Mouse (Mus musculus): ENCODE measurements at regions not wholly inside any gene's neighbourhood (a gene's known extent, or its start where the extent isn't known, plus 50 kb on each side); places are given as distances from the start of the nearest gene placed in this dataset.

- H3K36me3 ChIP-seq (ENCODE audit: control insufficient read depth, insufficient read depth), result no peaks in the 10 kb centered on the region
- H3K79me2 ChIP-seq (ENCODE audit: control insufficient read depth, insufficient read depth), result no peaks in the 10 kb centered on the region
- H3ac ChIP-seq (ENCODE audit: control insufficient read depth, insufficient read length), result no peak overlapping the region
- no peak for TF ChIP-seq CEBPB (IDR thresholded peaks at IDR 0.05; ENCODE audit: insufficient read depth, poor library complexity, severe bottlenecking)
- TF ChIP-seq E2F4 (IDR thresholded peaks at IDR 0.05; ENCODE audit: insufficient read depth), result no peak
- no peak for TF ChIP-seq SRF (IDR thresholded peaks at IDR 0.05; ENCODE audit: control insufficient read depth, insufficient read length, low read depth)
- TF ChIP-seq TCF3 (IDR thresholded peaks at IDR 0.05; ENCODE audit: insufficient read length, low read depth), result no peak
- no peak for TF ChIP-seq POLR2AphosphoS2 (IDR thresholded peaks at IDR 0.05; ENCODE audit: insufficient read length, low read depth)
- no peak for TF ChIP-seq MAX (IDR thresholded peaks at IDR 0.05; ENCODE audit: low read depth)
- TF ChIP-seq TCF12 (IDR thresholded peaks at IDR 0.05; ENCODE audit: insufficient read depth, poor library complexity, severe bottlenecking), result no peak
- no peak for TF ChIP-seq MYOG (IDR thresholded peaks at IDR 0.05; ENCODE audit: control insufficient read depth in 1 of 3, insufficient read depth in 1 of 3, insufficient read length in 2 of 3, low read depth in 2 of 3)
- TF ChIP-seq POLR2A (IDR thresholded peaks at IDR 0.05; ENCODE audit: insufficient read length, low read depth), result no peak
- TF ChIP-seq REST (IDR thresholded peaks at IDR 0.05; ENCODE audit: insufficient read depth, insufficient read length), result no peak
- no peak for TF ChIP-seq USF1 (IDR thresholded peaks at IDR 0.05; ENCODE audit: low read depth)
- no peak for TF ChIP-seq MYOD1 (IDR thresholded peaks at IDR 0.05; ENCODE audit: control insufficient read depth in 1 of 3, insufficient read length in 2 of 3, low read depth in 2 of 3)
- no peaks in the 10 kb centered on the region for H3K27me3 ChIP-seq (ENCODE audit: control insufficient read depth, insufficient read depth, insufficient read length)
- no peak overlapping the region for H3K4me2 ChIP-seq (ENCODE audit: low read depth)
- no peak overlapping the region for H3K4me3 ChIP-seq
Observed at GRCm38 (mm10) chr2:45276703-45277102, 159.5 kb upstream of the Zeb2 start.

GRCm38 (mm10) chr2:45270035-45270434, 152.8 kb upstream of the Zeb2 start:
- Histone ChIP-seq H3K4me2 (ENCODE audit: low read depth) (no peak overlapping the region), H3K27me3 (ENCODE audit: control insufficient read depth, insufficient read depth, insufficient read length) (no peaks in the 10 kb centered on the region), H3K36me3 (ENCODE audit: control insufficient read depth, insufficient read depth) (no peaks in the 10 kb centered on the region), H3ac (ENCODE audit: control insufficient read depth, insufficient read length) (no peak overlapping the region), H3K79me2 (ENCODE audit: control insufficient read depth, insufficient read depth) (no peaks in the 10 kb centered on the region), H3K4me3 (no peak overlapping the region)
- TF ChIP-seq SRF (IDR thresholded peaks at IDR 0.05; ENCODE audit: control insufficient read depth, insufficient read length, low read depth), result no peak
- no peak for TF ChIP-seq MYOD1 (IDR thresholded peaks at IDR 0.05; ENCODE audit: control insufficient read depth in 1 of 3, insufficient read length in 2 of 3, low read depth in 2 of 3)
- no peak for TF ChIP-seq MAX (IDR thresholded peaks at IDR 0.05; ENCODE audit: low read depth)
- no peak for TF ChIP-seq MYOG (IDR thresholded peaks at IDR 0.05; ENCODE audit: control insufficient read depth in 1 of 3, insufficient read depth in 1 of 3, insufficient read length in 2 of 3, low read depth in 2 of 3)
- no peak for TF ChIP-seq POLR2AphosphoS2 (IDR thresholded peaks at IDR 0.05; ENCODE audit: insufficient read length, low read depth)
- TF ChIP-seq USF1 (IDR thresholded peaks at IDR 0.05; ENCODE audit: low read depth), result no peak
- TF ChIP-seq CEBPB (IDR thresholded peaks at IDR 0.05; ENCODE audit: insufficient read depth, poor library complexity, severe bottlenecking), result no peak
- no peak for TF ChIP-seq REST (IDR thresholded peaks at IDR 0.05; ENCODE audit: insufficient read depth, insufficient read length)
- TF ChIP-seq TCF12 (IDR thresholded peaks at IDR 0.05; ENCODE audit: insufficient read depth, poor library complexity, severe bottlenecking), result no peak
- TF ChIP-seq POLR2A (IDR thresholded peaks at IDR 0.05; ENCODE audit: insufficient read length, low read depth), result no peak
- no peak for TF ChIP-seq E2F4 (IDR thresholded peaks at IDR 0.05; ENCODE audit: insufficient read depth)
- TF ChIP-seq TCF3 (IDR thresholded peaks at IDR 0.05; ENCODE audit: insufficient read length, low read depth), result no peak

- no peaks in the 10 kb centered on the region for H3K36me3 ChIP-seq (ENCODE audit: control insufficient read depth, insufficient read depth)
- no peak overlapping the region for H3K4me2 ChIP-seq (ENCODE audit: low read depth)
- no peaks in the 10 kb centered on the region for H3K79me2 ChIP-seq (ENCODE audit: control insufficient read depth, insufficient read depth)
- no peak overlapping the region for H3K4me3 ChIP-seq
- H3ac ChIP-seq (ENCODE audit: control insufficient read depth, insufficient read length), result no peak overlapping the region
- no peaks in the 10 kb centered on the region for H3K27me3 ChIP-seq (ENCODE audit: control insufficient read depth, insufficient read depth, insufficient read length)
- TF ChIP-seq MYOG (IDR thresholded peaks at IDR 0.05; ENCODE audit: control insufficient read depth in 1 of 3, insufficient read depth in 1 of 3, insufficient read length in 2 of 3, low read depth in 2 of 3) (no peak), POLR2A (IDR thresholded peaks at IDR 0.05; ENCODE audit: insufficient read length, low read depth) (no peak), POLR2AphosphoS2 (IDR thresholded peaks at IDR 0.05; ENCODE audit: insufficient read length, low read depth) (no peak), MAX (IDR thresholded peaks at IDR 0.05; ENCODE audit: low read depth) (no peak), MYOD1 (IDR thresholded peaks at IDR 0.05; ENCODE audit: control insufficient read depth in 1 of 3, insufficient read length in 2 of 3, low read depth in 2 of 3) (no peak), CEBPB (IDR thresholded peaks at IDR 0.05; ENCODE audit: insufficient read depth, poor library complexity, severe bottlenecking) (no peak), USF1 (IDR thresholded peaks at IDR 0.05; ENCODE audit: low read depth) (no peak), TCF3 (IDR thresholded peaks at IDR 0.05; ENCODE audit: insufficient read length, low read depth) (no peak), E2F4 (IDR thresholded peaks at IDR 0.05; ENCODE audit: insufficient read depth) (no peak), REST (IDR thresholded peaks at IDR 0.05; ENCODE audit: insufficient read depth, insufficient read length) (no peak), TCF12 (IDR thresholded peaks at IDR 0.05; ENCODE audit: insufficient read depth, poor library complexity, severe bottlenecking) (no peak)
Observed at GRCm38 (mm10) chr2:45265819-45266218, 148.6 kb upstream of the Zeb2 start.

- TF ChIP-seq MYOD1 (IDR thresholded peaks at IDR 0.05; ENCODE audit: control insufficient read depth in 1 of 3, insufficient read length in 2 of 3, low read depth in 2 of 3), result no peak
- no peak for TF ChIP-seq POLR2A (IDR thresholded peaks at IDR 0.05; ENCODE audit: insufficient read length, low read depth)
- no peak for TF ChIP-seq MYOG (IDR thresholded peaks at IDR 0.05; ENCODE audit: control insufficient read depth in 1 of 3, insufficient read depth in 1 of 3, insufficient read length in 2 of 3, low read depth in 2 of 3)
- TF ChIP-seq POLR2AphosphoS2 (IDR thresholded peaks at IDR 0.05; ENCODE audit: insufficient read length, low read depth), result no peak
- no peaks in the 10 kb centered on the region for H3K27me3 ChIP-seq (ENCODE audit: control insufficient read depth, insufficient read depth, insufficient read length)
- no peak overlapping the region for H3ac ChIP-seq (ENCODE audit: control insufficient read depth, insufficient read length)
- H3K4me2 ChIP-seq (ENCODE audit: low read depth), result no peak overlapping the region
- no peak overlapping the region for H3K4me3 ChIP-seq
- no peaks in the 10 kb centered on the region for H3K36me3 ChIP-seq (ENCODE audit: control insufficient read depth, insufficient read depth)
- H3K79me2 ChIP-seq (ENCODE audit: control insufficient read depth, insufficient read depth), result no peaks in the 10 kb centered on the region
Observed at GRCm38 (mm10) chr2:45261949-45262348, 144.8 kb upstream of the Zeb2 start.

GRCm38 (mm10) chr2:45258897-45259296, 141.7 kb upstream of the Zeb2 start:
- peak; percentile 35 for TF ChIP-seq USF1 (IDR thresholded peaks at IDR 0.05; ENCODE audit: low read depth)
- no peak for TF ChIP-seq CEBPB (IDR thresholded peaks at IDR 0.05; ENCODE audit: insufficient read depth, poor library complexity, severe bottlenecking)
- peak in 2 of 3 experiments; percentile 4 to 25 for TF ChIP-seq MYOD1 (IDR thresholded peaks at IDR 0.05; ENCODE audit: control insufficient read depth in 1 of 3, insufficient read length in 2 of 3, low read depth in 2 of 3)

More at GRCm38 (mm10) chr2:45258897-45259296, 141.7 kb upstream of the Zeb2 start:
- Histone ChIP-seq H3K79me2 (ENCODE audit: control insufficient read depth, insufficient read depth) (no peaks in the 10 kb centered on the region), H3K27me3 (ENCODE audit: control insufficient read depth, insufficient read depth, insufficient read length) (no peaks in the 10 kb centered on the region), H3K4me2 (ENCODE audit: low read depth) (no peak overlapping the region), H3K36me3 (ENCODE audit: control insufficient read depth, insufficient read depth) (no peaks in the 10 kb centered on the region), H3ac (ENCODE audit: control insufficient read depth, insufficient read length) (no peak overlapping the region), H3K4me3 (no peak overlapping the region)
